Mouse (Mus musculus) ES-Bruce4 (cell line): ENCODE measurements around the gene Celsr1. TPM values are rescaled to one million over a fixed set of nuclear protein-coding genes. Genes with fewer than 3 reads are reported as not detected.
A peak's percentile ranks its signal among the peaks of the same experiment; 100 is the strongest.

ENCODE experiments used
- H3K27ac ChIP-seq: 2 replicates; pipeline ENCODE4 v1.5.1; 2012; ENCODE audit warnings: low read length, inconsistent platforms; ENCODE audit not compliant: insufficient read depth
- H3K27me3 ChIP-seq: 2 replicates; pipeline ENCODE4 v1.6.1; 2012; ENCODE audit warnings: mild to moderate bottlenecking, low read length, inconsistent platforms; ENCODE audit not compliant: control insufficient read depth, poor library complexity, insufficient read depth, severe bottlenecking
- H3K36me3 ChIP-seq: 2 replicates; pipeline ENCODE4 v1.6.1; 2012; ENCODE audit warnings: inconsistent platforms, mild to moderate bottlenecking, low read length, moderate library complexity; ENCODE audit not compliant: control insufficient read depth, poor library complexity, insufficient read depth, severe bottlenecking
- H3K4me1 ChIP-seq: one replicate; pipeline ENCODE4 v1.8.1; 2011; ENCODE audit warnings: low read length; ENCODE audit not compliant: control insufficient read depth, insufficient read depth
- H3K4me3 ChIP-seq: 2 replicates; pipeline ENCODE4 v1.5.1; 2011; ENCODE audit warnings: low read depth, mild to moderate bottlenecking, low read length
- H3K9ac ChIP-seq: 2 replicates; pipeline ENCODE4 v1.6.1; 2012; ENCODE audit warnings: low read depth, mild to moderate bottlenecking, inconsistent platforms; ENCODE audit not compliant: poor library complexity, severe bottlenecking
- H3K9me3 ChIP-seq: replicated peaks from 2 replicates; pipeline ENCODE4 v1.6.1; 2012; ENCODE audit warnings: mild to moderate bottlenecking, low read length, inconsistent platforms; ENCODE audit not compliant: control insufficient read depth, poor library complexity, insufficient read depth, severe bottlenecking
- CTCF ChIP-seq: IDR thresholded peaks from one replicate; pipeline ENCODE4 v1.8.1; 2011; ENCODE audit warnings: low read depth, low read length
- EP300 ChIP-seq: IDR thresholded peaks from 2 replicates; pipeline ENCODE4 v1.6.1; 2011; ENCODE audit warnings: low read depth, low read length; ENCODE audit not compliant: insufficient read depth
- POLR2A ChIP-seq: IDR thresholded peaks from one replicate; pipeline ENCODE4 v1.8.1; 2011; ENCODE audit warnings: low read length; ENCODE audit not compliant: insufficient read depth
- polyA plus RNA-seq: library from polyadenylated mRNA; stranded (reverse); fragments of >200 nt; gene quantifications from 2 replicates; pipeline ENCODE4 v1.2.4, GENCODE M21; 2011; ENCODE audit warnings: low read depth; ENCODE audit not compliant: missing spikeins, insufficient read depth, insufficient read length

Celsr1 gene
- polyA plus RNA-seq, 1 experiment, result 10.2 TPM

DNA sequence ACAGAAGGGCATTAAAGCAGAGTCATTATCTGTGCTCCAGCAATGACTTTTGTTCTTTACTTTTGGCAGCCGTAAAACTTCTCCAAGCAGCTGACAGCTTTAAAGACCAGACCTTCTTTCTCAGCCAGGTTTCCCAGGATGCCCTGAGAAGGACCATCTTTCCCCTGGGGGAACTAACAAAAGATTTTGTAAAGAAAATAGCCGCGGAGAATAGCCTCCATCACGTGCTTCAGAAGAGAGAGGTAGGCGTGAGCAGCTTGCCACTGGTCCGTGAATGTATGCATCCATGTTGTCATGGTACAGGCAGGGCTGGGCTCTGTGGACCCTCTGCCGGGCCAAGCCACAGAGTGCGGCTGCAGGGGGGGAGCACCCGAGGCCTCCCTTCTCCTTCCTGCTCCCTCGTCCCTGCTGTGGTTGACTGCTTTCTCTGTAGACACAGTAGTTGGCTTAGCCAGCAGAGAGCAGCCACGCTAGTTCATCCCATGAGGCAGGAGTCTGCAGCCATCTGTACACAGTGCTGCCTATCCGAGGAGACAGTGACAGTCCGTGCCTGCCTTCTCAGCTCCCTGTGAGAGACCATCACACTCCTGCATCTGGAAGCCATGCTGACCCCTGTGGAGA lies 141.0 kb downstream of the Celsr1 start:
- H3K27me3 ChIP-seq, result no peaks in the 10 kb centered on the region
- H3K27ac ChIP-seq, result no peak overlapping the region
- TF ChIP-seq CTCF (no peak), EP300 (no peak), POLR2A (no peak)
- H3K36me3 ChIP-seq, result no peaks in the 10 kb centered on the region; the same call in 1 of the 2 replicates
- H3K9me3 ChIP-seq, result no peaks in the 10 kb centered on the region
- no peak overlapping the region for H3K4me3 ChIP-seq
- H3K9ac ChIP-seq, result no peak overlapping the region
- H3K4me1 ChIP-seq, result no peaks in the 10 kb centered on the region

- Histone ChIP-seq H3K4me1 (no peaks in the 10 kb centered on the region), H3K27me3 (no peaks in the 10 kb centered on the region), H3K36me3 (no peaks in the 10 kb centered on the region; the same call in 1 of the 2 replicates), H3K4me3 (no peak overlapping the region), H3K27ac (no peak overlapping the region), H3K9me3 (no peaks in the 10 kb centered on the region), H3K9ac (no peak overlapping the region)
- no peak for TF ChIP-seq CTCF
- no peak for TF ChIP-seq EP300
- TF ChIP-seq POLR2A, result no peak
Observed at GRCm38 (mm10) chr15:85891971-85892370, 141.6 kb downstream of the Celsr1 start.

DNA sequence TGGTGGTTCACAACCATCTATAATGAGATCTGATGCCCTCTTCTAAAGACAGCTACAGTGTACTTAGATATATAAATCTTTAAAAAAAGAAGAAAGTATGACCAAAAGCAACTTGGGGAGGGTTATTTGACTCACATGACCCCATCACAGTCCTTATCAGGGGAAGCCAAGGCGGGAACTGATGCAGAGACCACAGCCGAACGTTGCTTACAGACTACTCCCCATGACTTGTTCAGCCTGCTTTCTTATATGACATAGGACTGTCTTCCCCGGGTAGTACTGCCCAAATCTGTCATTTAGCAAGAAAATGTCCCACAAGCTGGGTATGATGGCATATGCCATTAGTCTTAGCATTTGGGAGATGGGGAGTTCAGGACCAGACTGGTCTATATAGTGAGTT lies 144.3 kb downstream of the Celsr1 start:
- H3K4me3 ChIP-seq, result no peak overlapping the region
- H3K36me3 ChIP-seq, result no peaks in the 10 kb centered on the region; the same call in 1 of the 2 replicates
- no peaks in the 10 kb centered on the region for H3K9me3 ChIP-seq
- no peaks in the 10 kb centered on the region for H3K4me1 ChIP-seq
- H3K9ac ChIP-seq, result no peak overlapping the region
- no peak for TF ChIP-seq POLR2A
- TF ChIP-seq CTCF, result no peak
- TF ChIP-seq EP300, result no peak
- no peaks in the 10 kb centered on the region for H3K27me3 ChIP-seq
- no peak overlapping the region for H3K27ac ChIP-seq

DNA sequence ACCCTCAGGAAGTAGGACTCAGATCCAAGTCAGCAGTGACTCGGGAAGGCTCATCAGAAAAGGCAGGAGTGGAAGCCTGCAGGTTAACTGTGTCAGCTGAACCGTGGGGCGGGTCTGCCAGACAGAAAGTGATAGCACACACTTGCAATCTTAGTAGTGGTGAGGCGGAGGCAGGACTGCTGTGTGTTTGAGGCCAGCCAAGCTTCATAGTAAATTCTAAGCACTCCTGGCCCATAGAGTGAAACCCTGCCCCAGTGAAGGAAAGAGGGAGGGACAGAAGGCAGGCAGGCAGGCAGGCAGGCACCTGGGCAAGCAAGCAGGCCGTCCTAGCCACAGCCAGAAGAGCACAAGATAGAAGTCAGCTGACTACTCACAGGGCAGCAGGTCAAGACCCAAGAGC lies 148.0 kb downstream of the Celsr1 start:
- H3K4me3 ChIP-seq, result no peak overlapping the region
- no peak for TF ChIP-seq POLR2A
- TF ChIP-seq EP300, result no peak
- no peak for TF ChIP-seq CTCF
- no peaks in the 10 kb centered on the region for H3K36me3 ChIP-seq
- H3K4me1 ChIP-seq, result no peaks in the 10 kb centered on the region
- no peaks in the 10 kb centered on the region for H3K9me3 ChIP-seq
- no peak overlapping the region for H3K9ac ChIP-seq
- no peak overlapping the region for H3K27ac ChIP-seq
- no peaks in the 10 kb centered on the region for H3K27me3 ChIP-seq

- TF ChIP-seq POLR2A (no peak), EP300 (no peak), CTCF (no peak)
- Histone ChIP-seq H3K27ac (no peak overlapping the region), H3K27me3 (no peaks in the 10 kb centered on the region), H3K9ac (peak overlapping the region; percentile 69), H3K9me3 (no peaks in the 10 kb centered on the region), H3K4me3 (peak overlapping the region; percentile 66), H3K36me3 (peaks cover 23% of the 10 kb centered on the region), H3K4me1 (no peaks in the 10 kb centered on the region)
Observed at GRCm38 (mm10) chr15:85879498-85879895, 154.1 kb downstream of the Celsr1 start.

DNA sequence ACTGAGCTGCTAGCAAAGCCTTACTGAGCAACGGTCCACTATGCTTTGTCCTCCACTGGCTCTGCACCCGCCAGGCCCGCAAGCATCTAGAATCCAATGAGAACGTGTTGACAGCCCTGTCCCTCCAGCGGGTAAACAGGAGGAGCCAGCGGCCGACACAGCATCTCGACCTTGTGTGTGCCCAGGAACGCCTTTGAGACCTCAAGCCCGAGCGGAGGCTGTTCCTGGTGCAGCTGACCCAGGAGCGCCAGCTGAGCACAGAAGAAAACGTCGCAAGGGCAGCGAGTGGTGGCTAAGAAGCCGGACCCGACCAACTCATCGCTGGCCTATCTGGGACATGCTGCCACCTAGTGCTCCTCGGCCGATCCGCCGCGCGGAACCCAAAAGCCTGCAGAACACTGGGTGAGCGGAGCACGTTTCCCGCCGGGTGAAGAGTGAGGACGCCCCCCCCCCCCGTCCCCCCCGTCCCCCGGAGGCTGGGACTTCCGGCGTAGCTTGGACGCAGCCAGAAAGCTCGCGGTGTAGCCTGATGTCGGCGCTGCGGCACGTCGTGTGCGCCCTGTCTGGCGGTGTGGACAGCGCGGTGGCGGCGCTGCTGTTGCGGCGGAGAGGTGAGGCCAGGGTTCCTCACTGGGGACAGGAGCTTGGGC lies 154.6 kb downstream of the Celsr1 start, which contains the start of gene Trmu:
TSS of gene Trmu (plus strand) at position 465 of the 650 bp plus-strand sequence.
- no peak for TF ChIP-seq EP300
- peak; percentile 69 for TF ChIP-seq POLR2A
- TF ChIP-seq CTCF, result peak; percentile 63
- Histone ChIP-seq H3K27ac (no peak within 1 kb of the TSS), H3K4me3 (peak within 1 kb of the TSS; percentile 66), H3K27me3 (no peaks in the 10 kb centered on the region), H3K4me1 (no peaks in the 10 kb centered on the region), H3K36me3 (peaks cover 27% of the 10 kb centered on the region), H3K9me3 (no peaks in the 10 kb centered on the region), H3K9ac (peak within 1 kb of the TSS; percentile 69)
